Mouse (Mus musculus) testis, adult 2 months (tissue): Measurements from ENCODE around the gene Cct4. TPM values are rescaled to one million over a fixed set of nuclear protein-coding genes. Genes with fewer than 3 reads are reported as not detected.

ENCODE experiments used
- H3K27ac ChIP-seq: fragments of 200-500 bp; 2 replicates; pipeline ENCODE4 v1.5.1; 2012; ENCODE audit warnings: low read depth, low read length; ENCODE audit not compliant: control insufficient read depth, insufficient read depth
- H3K27me3 ChIP-seq: fragments of 200-500 bp; 2 replicates; pipeline ENCODE4 v1.6.1; 2012; ENCODE audit warnings: mild to moderate bottlenecking, low read length, moderate library complexity; ENCODE audit not compliant: control insufficient read depth, insufficient read depth
- H3K36me3 ChIP-seq: fragments of 200-500 bp; 2 replicates; pipeline ENCODE4 v1.6.1; 2012; ENCODE audit warnings: mild to moderate bottlenecking, low read length; ENCODE audit not compliant: control insufficient read depth, insufficient read depth
- H3K4me1 ChIP-seq: fragments of 200-500 bp; 2 replicates; pipeline ENCODE4 v1.6.1; 2012; ENCODE audit warnings: low read length; ENCODE audit not compliant: control insufficient read depth, insufficient read depth
- H3K4me3 ChIP-seq: fragments of 200-500 bp; 2 replicates; pipeline ENCODE4 v1.5.1; 2012; ENCODE audit warnings: low read depth, mild to moderate bottlenecking, low read length, moderate library complexity, mixed read lengths; ENCODE audit not compliant: control insufficient read depth
- CTCF ChIP-seq: fragments of 200-500 bp; IDR thresholded peaks from 2 replicates; pipeline ENCODE4 v1.5.1; 2012; ENCODE audit warnings: low read depth, mild to moderate bottlenecking, inconsistent platforms, low read length, moderate library complexity; ENCODE audit not compliant: control insufficient read depth, insufficient read depth, insufficient replicate concordance
- POLR2A ChIP-seq: fragments of 200-500 bp; IDR thresholded peaks from 2 replicates; pipeline ENCODE4 v1.6.1; 2012; ENCODE audit warnings: low read depth, mild to moderate bottlenecking, inconsistent platforms, low read length, moderate library complexity; ENCODE audit not compliant: control insufficient read depth
- polyA plus RNA-seq: library from polyadenylated mRNA; depleted of rRNA; stranded (reverse); fragments of >200 nt; gene quantifications from 2 replicates; pipeline ENCODE4 v1.2.3, GENCODE M21; 2012; rRNA removed

Gene Cct4
- 193 and 369 TPM in 2 replicates for polyA plus RNA-seq

DNA sequence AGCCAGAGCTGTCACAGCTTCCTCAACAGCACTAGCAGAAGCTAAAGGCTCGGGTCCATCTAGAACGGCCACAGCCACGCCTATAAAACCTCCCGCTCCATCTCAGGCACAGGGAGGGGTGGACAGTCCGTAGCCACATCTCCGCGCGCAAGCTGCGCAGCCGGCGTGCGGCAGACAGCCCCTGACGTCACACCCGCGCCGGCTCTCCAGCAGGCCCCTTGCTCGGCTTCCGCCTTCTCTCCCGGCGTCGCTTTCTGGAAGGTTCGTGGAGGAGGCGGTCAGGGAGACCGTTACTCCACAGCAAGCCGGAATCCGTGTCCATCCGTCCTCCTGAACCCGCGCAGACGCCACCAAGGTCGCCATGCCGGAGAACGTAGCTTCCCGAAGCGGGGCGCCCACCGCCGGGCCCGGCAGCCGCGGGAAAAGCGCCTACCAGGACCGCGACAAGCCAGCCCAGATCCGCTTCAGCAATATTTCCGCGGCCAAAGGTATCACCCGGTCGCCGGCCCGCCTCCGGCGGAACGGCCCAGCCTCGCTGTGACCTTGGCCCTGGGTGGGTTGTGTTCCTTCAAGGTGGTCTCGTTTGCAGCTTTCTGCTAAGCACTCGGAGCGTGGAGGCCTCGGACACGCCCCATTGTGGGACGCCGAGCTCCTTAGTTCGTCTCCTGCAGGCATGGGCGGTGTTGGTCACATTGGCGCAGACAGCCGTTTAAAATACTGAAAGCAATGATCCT lies at the start of gene Cct4:
Gene Cct4, plus strand, starts transcription at position 127 of the 734 bp plus-strand sequence.
- Histone ChIP-seq H3K4me1 (peaks cover 3% of the 10 kb centered on the region; the same call in 1 of the 2 replicates), H3K27ac (peak within 1 kb of the TSS; percentile 97), H3K4me3 (peak within 1 kb of the TSS; percentile 98), H3K27me3 (no peaks in the 10 kb centered on the region), H3K36me3 (no peaks in the 10 kb centered on the region; the same call in none of the 2 replicates)
- TF ChIP-seq POLR2A (peak; percentile 92), CTCF (no peak)

- Histone ChIP-seq H3K27ac (no peak overlapping the region), H3K36me3 (no peaks in the 10 kb centered on the region), H3K4me3 (no peak overlapping the region), H3K27me3 (no peaks in the 10 kb centered on the region), H3K4me1 (no peaks in the 10 kb centered on the region)
- TF ChIP-seq POLR2A (no peak), CTCF (no peak)
Observed at GRCm38 (mm10) chr11:22949101-22949500, 41.2 kb upstream of the Cct4 start.

DNA sequence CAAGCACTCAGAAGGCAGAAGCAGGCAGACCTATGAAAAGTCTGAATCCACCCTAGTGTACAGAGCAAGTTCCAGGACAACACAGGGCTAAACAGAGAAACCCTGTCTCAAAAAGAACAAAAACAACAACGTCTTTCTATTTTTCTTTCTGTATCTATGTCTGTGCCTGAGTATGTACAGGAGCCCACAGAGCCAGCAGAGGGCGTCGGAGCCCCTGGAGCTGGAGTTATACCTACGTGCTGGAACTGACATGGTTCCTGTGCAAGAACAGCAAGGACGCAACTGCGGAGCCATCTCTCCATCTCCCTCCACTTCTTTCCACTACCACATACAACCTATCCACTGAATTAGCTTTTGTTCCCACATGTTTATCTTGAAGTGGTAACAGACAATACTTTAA lies 40.2 kb upstream of the Cct4 start:
- Histone ChIP-seq H3K4me1 (no peaks in the 10 kb centered on the region), H3K36me3 (no peaks in the 10 kb centered on the region), H3K27ac (no peak overlapping the region; the same call in 1 of the 2 replicates), H3K4me3 (no peak overlapping the region), H3K27me3 (no peaks in the 10 kb centered on the region)
- TF ChIP-seq POLR2A = no peak
- no peak for TF ChIP-seq CTCF

- Histone ChIP-seq H3K4me1 (no peaks in the 10 kb centered on the region), H3K27me3 (no peaks in the 10 kb centered on the region), H3K36me3 (peaks cover 4% of the 10 kb centered on the region), H3K4me3 (no peak overlapping the region), H3K27ac (no peak overlapping the region)
- TF ChIP-seq POLR2A = no peak
- no peak for TF ChIP-seq CTCF
Observed at GRCm38 (mm10) chr11:22952668-22953067, 37.7 kb upstream of the Cct4 start.

DNA sequence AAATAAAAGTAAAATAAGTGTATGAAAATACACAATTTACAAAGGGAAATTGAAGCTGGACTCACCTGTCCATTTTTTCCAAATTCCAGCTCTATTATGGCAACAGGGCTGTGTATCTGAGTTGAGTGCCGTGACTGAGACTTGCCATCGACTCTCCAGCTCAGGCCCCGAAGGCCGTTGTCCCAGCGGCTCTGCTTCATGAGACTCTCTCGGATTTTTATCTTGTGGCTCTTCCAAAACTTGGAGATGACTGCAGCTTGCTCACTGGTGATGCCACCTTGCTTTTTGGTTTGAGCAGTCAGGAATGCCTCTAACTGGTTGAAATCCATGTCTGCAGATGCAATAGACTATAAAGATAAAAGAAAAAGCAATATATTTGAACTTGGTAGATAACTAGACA lies 34.0 kb upstream of the Cct4 start:
- no peak for TF ChIP-seq CTCF
- TF ChIP-seq POLR2A = no peak

GRCm38 (mm10) chr11:22956830-22957229 lies 33.5 kb upstream of the Cct4 start:
- Histone ChIP-seq H3K27ac (no peak overlapping the region), H3K27me3 (no peaks in the 10 kb centered on the region), H3K4me1 (no peaks in the 10 kb centered on the region), H3K36me3 (peaks cover 5% of the 10 kb centered on the region), H3K4me3 (no peak overlapping the region)
- TF ChIP-seq CTCF = peak; percentile 59
- TF ChIP-seq POLR2A = no peak

More for the DNA sequence above, 34.0 kb upstream of the Cct4 start:
- Histone ChIP-seq H3K36me3 (peaks cover 5% of the 10 kb centered on the region), H3K4me3 (no peak overlapping the region), H3K27ac (no peak overlapping the region), H3K27me3 (no peaks in the 10 kb centered on the region), H3K4me1 (no peaks in the 10 kb centered on the region)

GRCm38 (mm10) chr11:22957791-22958374 lies 32.4 kb upstream of the Cct4 start:
- no peak overlapping the region for H3K4me3 ChIP-seq
- no peaks in the 10 kb centered on the region for H3K27me3 ChIP-seq
- no peak overlapping the region for H3K27ac ChIP-seq
- peaks cover 5% of the 10 kb centered on the region for H3K36me3 ChIP-seq
- no peak for TF ChIP-seq POLR2A
- TF ChIP-seq CTCF = no peak
- H3K4me1 ChIP-seq = no peaks in the 10 kb centered on the region

GRCm38 (mm10) chr11:22962101-22962500 lies 28.2 kb upstream of the Cct4 start:
- Histone ChIP-seq H3K27ac (no peak overlapping the region), H3K27me3 (no peaks in the 10 kb centered on the region), H3K4me3 (no peak overlapping the region), H3K36me3 (peaks cover 2% of the 10 kb centered on the region; the same call in 1 of the 2 replicates), H3K4me1 (no peaks in the 10 kb centered on the region)
- TF ChIP-seq CTCF (no peak), POLR2A (no peak)
